Mouse (Mus musculus): ENCODE measurements around the gene Chchd6. TPM values are rescaled to one million over a fixed set of nuclear protein-coding genes. Genes with fewer than 3 reads are reported as not detected.

Gene Chchd6
- total and polyA plus RNA-seq, 3 experiments = 49.5 to 74.7 TPM; not detected in 1

GRCm38 (mm10) chr6:89486055-89486454, 109.4 kb downstream of the Chchd6 start:
- Histone ChIP-seq H3K27ac (ENCODE audit: control insufficient read depth, low read depth, low read length) (no peak overlapping the region), H3K79me2 (ENCODE audit: control insufficient read depth, insufficient read depth, low read length, poor library complexity) (no peaks in the 10 kb centered on the region), H3K9ac (ENCODE audit: control insufficient read depth, low read depth, low read length, poor library complexity, severe bottlenecking) (no peak overlapping the region), H3K9me3 (replicated peaks; ENCODE audit: insufficient read depth, low read length) (no peaks in the 10 kb centered on the region), H3K4me3 (ENCODE audit: control insufficient read depth in 1 of 2, insufficient read depth in 1 of 2, low read depth in 2 of 2, low read length in 2 of 2) (no peak overlapping the region), H3K4me1 (ENCODE audit: control insufficient read depth in 1 of 2, insufficient read depth in 2 of 2, low read length in 2 of 2) (peaks cover 0 to 9% of the 10 kb centered on the region in 2 experiments; a peak in 2 of 4 replicates), H3K36me3 (ENCODE audit: control insufficient read depth in 1 of 2, insufficient read depth in 2 of 2, low read length in 2 of 2) (peaks cover 0 to 12% of the 10 kb centered on the region in 2 experiments; a peak in 2 of 4 replicates), H3K27me3 (ENCODE audit: control insufficient read depth in 1 of 2, insufficient read depth in 2 of 2, low read length in 2 of 2) (no peaks in the 10 kb centered on the region)
- TF ChIP-seq USF2 (IDR thresholded peaks at IDR 0.05; ENCODE audit: borderline replicate concordance in 1 of 2, insufficient read depth in 1 of 2, low read depth in 1 of 2, low read length in 2 of 2) (no peak), HCFC1 (IDR thresholded peaks at IDR 0.05; ENCODE audit: low read depth, low read length) (no peak), BHLHE40 (IDR thresholded peaks at IDR 0.05; ENCODE audit: borderline replicate concordance, low read depth, low read length) (no peak), UBTF (IDR thresholded peaks at IDR 0.05; ENCODE audit: borderline replicate concordance, insufficient read depth, low read depth, low read length) (no peak), RCOR1 (IDR thresholded peaks at IDR 0.05; ENCODE audit: low read depth, low read length) (no peak), RAD21 (IDR thresholded peaks at IDR 0.05; ENCODE audit: low read depth, low read length) (no peak), MXI1 (IDR thresholded peaks at IDR 0.05; ENCODE audit: low read depth, low read length) (no peak), CHD2 (IDR thresholded peaks at IDR 0.05; ENCODE audit: low read length) (no peak), POLR2AphosphoS2 (IDR thresholded peaks at IDR 0.05; ENCODE audit: low read length) (no peak), ZNF384 (IDR thresholded peaks at IDR 0.05; ENCODE audit: low read depth, low read length) (no peak), KAT2A (conservative IDR thresholded peaks at IDR 0.05; ENCODE audit: low read depth, low read length) (no peak), MAX (IDR thresholded peaks at IDR 0.05; ENCODE audit: low read length) (no peak), TAL1 (IDR thresholded peaks at IDR 0.05; ENCODE audit: low read length) (no peak), TBP (IDR thresholded peaks at IDR 0.05; ENCODE audit: low read depth, low read length) (no peak)
- no peak for DNase-seq (ENCODE audit: low read depth, low spot score)

GRCm38 (mm10) chr6:89481192-89481591, 114.3 kb downstream of the Chchd6 start:
- DNase-seq (ENCODE audit: low read depth, low spot score) = no peak
- H3K27me3 ChIP-seq (ENCODE audit: control insufficient read depth in 1 of 2, insufficient read depth in 2 of 2, low read length in 2 of 2) = no peaks in the 10 kb centered on the region
- no peak for TF ChIP-seq BHLHE40 (IDR thresholded peaks at IDR 0.05; ENCODE audit: borderline replicate concordance, low read depth, low read length)
- no peak for TF ChIP-seq ELF1 (IDR thresholded peaks at IDR 0.05; ENCODE audit: low read depth, low read length)
- TF ChIP-seq USF1 (IDR thresholded peaks at IDR 0.05; ENCODE audit: low read depth, low read length) = no peak
- TF ChIP-seq MEF2A (IDR thresholded peaks at IDR 0.05; ENCODE audit: extremely low read depth, insufficient replicate concordance, low read depth, low read length, poor library complexity, severe bottlenecking) = no peak
- no peak for TF ChIP-seq JUND (IDR thresholded peaks at IDR 0.05; ENCODE audit: low read depth, low read length)
- TF ChIP-seq CHD2 (IDR thresholded peaks at IDR 0.05; ENCODE audit: low read length) = no peak
- TF ChIP-seq TAL1 (IDR thresholded peaks at IDR 0.05; ENCODE audit: low read length) = no peak
- TF ChIP-seq ZC3H11A (IDR thresholded peaks at IDR 0.05; ENCODE audit: low read depth, low read length) = no peak
- no peak for TF ChIP-seq SIN3A (IDR thresholded peaks at IDR 0.05; ENCODE audit: low read length)
- no peak for TF ChIP-seq E2F4 (IDR thresholded peaks at IDR 0.05; ENCODE audit: borderline replicate concordance, low read depth, low read length)
- no peak for TF ChIP-seq ZMIZ1 (IDR thresholded peaks at IDR 0.05; ENCODE audit: low read depth, low read length)
- TF ChIP-seq UBTF (IDR thresholded peaks at IDR 0.05; ENCODE audit: borderline replicate concordance, insufficient read depth, low read depth, low read length) = no peak
- no peak for TF ChIP-seq MYC (IDR thresholded peaks at IDR 0.05; ENCODE audit: low read depth, low read length)
- TF ChIP-seq HCFC1 (IDR thresholded peaks at IDR 0.05; ENCODE audit: low read depth, low read length) = no peak
- TF ChIP-seq TBP (IDR thresholded peaks at IDR 0.05; ENCODE audit: low read depth, low read length) = no peak
- H3K4me1 ChIP-seq (ENCODE audit: control insufficient read depth in 1 of 2, insufficient read depth in 2 of 2, low read length in 2 of 2) = no peaks in the 10 kb centered on the region
- H3K9ac ChIP-seq (ENCODE audit: control insufficient read depth, low read depth, low read length, poor library complexity, severe bottlenecking) = no peak overlapping the region
- no peaks in the 10 kb centered on the region for H3K36me3 ChIP-seq (ENCODE audit: control insufficient read depth in 1 of 2, insufficient read depth in 2 of 2, low read length in 2 of 2)
- H3K9me3 ChIP-seq (replicated peaks; ENCODE audit: insufficient read depth, low read length) = no peaks in the 10 kb centered on the region
- no peak overlapping the region for H3K27ac ChIP-seq (ENCODE audit: control insufficient read depth, low read depth, low read length)
- H3K4me3 ChIP-seq (ENCODE audit: control insufficient read depth in 1 of 2, insufficient read depth in 1 of 2, low read depth in 2 of 2, low read length in 2 of 2) = no peak overlapping the region
- no peaks in the 10 kb centered on the region for H3K79me2 ChIP-seq (ENCODE audit: control insufficient read depth, insufficient read depth, low read length, poor library complexity)

Measured in MEL (cell line).